Mouse (Mus musculus): ENCODE measurements around the gene Hnrnpm.

- TF ChIP-seq POLR2A (IDR thresholded peaks at IDR 0.05; ENCODE audit: insufficient read length, low read depth) (no peak), MYOG (IDR thresholded peaks at IDR 0.05; ENCODE audit: control insufficient read depth in 1 of 3, insufficient read depth in 1 of 3, insufficient read length in 2 of 3, low read depth in 2 of 3) (no peak), MAX (IDR thresholded peaks at IDR 0.05; ENCODE audit: low read depth) (no peak), POLR2AphosphoS2 (IDR thresholded peaks at IDR 0.05; ENCODE audit: insufficient read length, low read depth) (no peak), TCF3 (IDR thresholded peaks at IDR 0.05; ENCODE audit: insufficient read length, low read depth) (no peak), MYOD1 (IDR thresholded peaks at IDR 0.05; ENCODE audit: control insufficient read depth in 1 of 3, insufficient read length in 2 of 3, low read depth in 2 of 3) (no peak), CEBPB (IDR thresholded peaks at IDR 0.05; ENCODE audit: insufficient read depth, poor library complexity, severe bottlenecking) (no peak), USF1 (IDR thresholded peaks at IDR 0.05; ENCODE audit: low read depth) (no peak), SRF (IDR thresholded peaks at IDR 0.05; ENCODE audit: control insufficient read depth, insufficient read length, low read depth) (no peak), REST (IDR thresholded peaks at IDR 0.05; ENCODE audit: insufficient read depth, insufficient read length) (no peak)
Measured at GRCm38 (mm10) chr17:33703091-33703490, 16.4 kb upstream of the Hnrnpm start.
